Mouse (Mus musculus): ENCODE results near the gene Arl4d. TPM values are rescaled to one million over a fixed set of nuclear protein-coding genes. Genes with fewer than 3 reads are reported as not detected.
A peak's percentile ranks its signal among the peaks of the same experiment; 100 is the strongest.
"Not testable (repeated sequence)": the region's sequence is repeated elsewhere in the genome, so short reads cannot be mapped to it uniquely, and the experiment has no call there.

Gene Arl4d
- total and polyA plus RNA-seq, 2 experiments, result 21.0 to 87.9 TPM

GRCm38 (mm10) chr11:101645411-101646282 lies 19.7 kb upstream of the Arl4d start:
- not testable (repeated sequence) for H3K79me2 ChIP-seq (ENCODE audit: control insufficient read depth, insufficient read depth, low read length); H3K27me3 ChIP-seq (ENCODE audit: control insufficient read depth, insufficient read depth, low read length); H3K36me3 ChIP-seq (ENCODE audit: control insufficient read depth, insufficient read depth, low read length); H3K4me1 ChIP-seq (ENCODE audit: control insufficient read depth, insufficient read depth, low read length)
- peak overlapping the region; percentile 48 for H3K4me3 ChIP-seq (ENCODE audit: insufficient read depth, low read depth, low read length)
- WGBS, result under 1% methylated on average over 44 of the region's 56 CpGs
- peak overlapping the region; percentile 88 for H3K9ac ChIP-seq (ENCODE audit: low read depth, low read length)
- H3K27ac ChIP-seq (replicated peaks; ENCODE audit: insufficient read depth, low read depth, low read length), result peak overlapping the region; percentile 91
- peak; percentile 35; the same call in 1 of the 2 replicates for TF ChIP-seq POLR2A (IDR thresholded peaks at IDR 0.05; ENCODE audit: extremely low read depth, insufficient read depth, low read length)
- peak; percentile 90 for DNase-seq (ENCODE audit: extremely low read depth, low read depth, low spot score)

DNA sequence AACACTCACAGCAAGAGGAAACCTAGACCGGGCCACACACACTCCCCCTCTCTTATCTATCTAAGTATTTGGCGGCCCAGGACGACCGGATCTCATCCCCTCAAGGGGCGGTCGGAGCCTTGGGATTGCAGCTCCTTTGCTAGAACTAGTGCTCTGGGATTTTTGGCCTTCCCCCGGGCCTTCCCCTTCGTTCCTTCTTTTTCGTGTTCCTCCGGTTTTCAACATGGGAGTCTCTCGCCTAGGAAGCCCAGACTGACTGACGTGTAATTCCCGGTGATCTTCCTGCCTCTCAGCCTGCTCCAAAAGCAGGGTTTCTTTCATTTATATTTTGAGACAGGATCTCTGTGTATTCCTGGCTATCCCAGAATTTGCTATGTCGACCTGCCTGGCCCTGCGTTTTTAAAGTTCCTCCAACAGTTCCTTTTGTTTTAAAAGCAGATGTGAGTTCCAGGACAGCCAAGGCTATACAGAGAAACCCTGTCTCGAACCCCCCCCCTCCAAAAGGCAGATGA lies 19.0 kb upstream of the Arl4d start:
- not testable (repeated sequence) for H3K36me3 ChIP-seq (ENCODE audit: control insufficient read depth, insufficient read depth, low read length); H3K27me3 ChIP-seq (ENCODE audit: control insufficient read depth, insufficient read depth, low read length); DNase-seq (ENCODE audit: extremely low read depth, low read depth, low spot score); H3K79me2 ChIP-seq (ENCODE audit: control insufficient read depth, insufficient read depth, low read length); H3K4me1 ChIP-seq (ENCODE audit: control insufficient read depth, insufficient read depth, low read length)
- WGBS, result 9% methylated on average over 16 of the region's 16 CpGs
- H3K27ac ChIP-seq (replicated peaks; ENCODE audit: insufficient read depth, low read depth, low read length), result peak overlapping the region; percentile 91
- H3K9ac ChIP-seq (ENCODE audit: low read depth, low read length), result peak overlapping the region; percentile 49
- H3K4me3 ChIP-seq (ENCODE audit: insufficient read depth, low read depth, low read length), result peak overlapping the region; percentile 31; the same call in 1 of the 2 replicates

GRCm38 (mm10) chr11:101647093-101647492 lies 18.2 kb upstream of the Arl4d start:
- not testable (repeated sequence) for H3K79me2 ChIP-seq (ENCODE audit: control insufficient read depth, insufficient read depth, low read length); H3K27me3 ChIP-seq (ENCODE audit: control insufficient read depth, insufficient read depth, low read length); H3K36me3 ChIP-seq (ENCODE audit: control insufficient read depth, insufficient read depth, low read length); DNase-seq (ENCODE audit: extremely low read depth, low read depth, low spot score); H3K4me3 ChIP-seq (ENCODE audit: insufficient read depth, low read depth, low read length); H3K9ac ChIP-seq (ENCODE audit: low read depth, low read length); H3K27ac ChIP-seq (replicated peaks; ENCODE audit: insufficient read depth, low read depth, low read length); H3K4me1 ChIP-seq (ENCODE audit: control insufficient read depth, insufficient read depth, low read length)
- 94% methylated on average over 10 of the region's 10 CpGs for WGBS

DNA sequence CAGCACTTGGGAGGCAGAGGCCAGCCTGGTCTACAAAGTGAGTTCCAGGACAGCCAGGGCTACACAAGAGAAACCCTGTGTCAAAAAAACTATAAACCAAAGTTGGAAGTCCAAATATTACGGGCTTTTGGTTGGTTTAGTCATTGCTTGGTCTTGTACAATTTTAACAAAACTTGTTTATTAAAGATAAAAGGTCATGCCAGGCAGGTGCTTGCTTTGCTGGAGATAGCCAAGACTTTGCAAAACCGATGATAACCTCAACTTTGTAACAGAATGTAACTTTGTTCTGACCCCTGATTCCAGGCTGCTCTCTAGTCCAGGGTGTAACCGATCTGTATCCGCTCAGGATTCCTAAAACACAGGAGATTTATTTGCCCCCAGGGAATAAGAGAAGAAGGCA lies 9.0 kb upstream of the Arl4d start:
- no peak overlapping the region for H3K4me3 ChIP-seq (ENCODE audit: insufficient read depth, low read depth, low read length)
- H3K27ac ChIP-seq (replicated peaks; ENCODE audit: insufficient read depth, low read depth, low read length), result no peak overlapping the region
- H3K9ac ChIP-seq (ENCODE audit: low read depth, low read length), result no peak overlapping the region
- DNase-seq (ENCODE audit: extremely low read depth, low read depth, low spot score), result peak; percentile 89
- H3K36me3 ChIP-seq (ENCODE audit: control insufficient read depth, insufficient read depth, low read length), result no peaks in the 10 kb centered on the region
- TF ChIP-seq POLR2A (IDR thresholded peaks at IDR 0.05; ENCODE audit: extremely low read depth, insufficient read depth, low read length) (no peak), CTCF (IDR thresholded peaks at IDR 0.05; ENCODE audit: low read depth, low read length) (no peak)
- WGBS, result 42% methylated on average over 4 of the region's 4 CpGs
- H3K79me2 ChIP-seq (ENCODE audit: control insufficient read depth, insufficient read depth, low read length), result no peaks in the 10 kb centered on the region
- H3K27me3 ChIP-seq (ENCODE audit: control insufficient read depth, insufficient read depth, low read length), result no peaks in the 10 kb centered on the region
- H3K4me1 ChIP-seq (ENCODE audit: control insufficient read depth, insufficient read depth, low read length), result peaks cover 8% of the 10 kb centered on the region

- Histone ChIP-seq H3K79me2 (ENCODE audit: control insufficient read depth, insufficient read depth, low read length) (no peaks in the 10 kb centered on the region), H3K4me3 (ENCODE audit: insufficient read depth, low read depth, low read length) (peak overlapping the region; percentile 56; the same call in 1 of the 2 replicates), H3K27ac (replicated peaks; ENCODE audit: insufficient read depth, low read depth, low read length) (peak overlapping the region; percentile 100), H3K9ac (ENCODE audit: low read depth, low read length) (peak overlapping the region; percentile 95), H3K36me3 (ENCODE audit: control insufficient read depth, insufficient read depth, low read length) (no peaks in the 10 kb centered on the region), H3K4me1 (ENCODE audit: control insufficient read depth, insufficient read depth, low read length) (peaks cover 10% of the 10 kb centered on the region), H3K27me3 (ENCODE audit: control insufficient read depth, insufficient read depth, low read length) (no peaks in the 10 kb centered on the region)
- DNase-seq (ENCODE audit: extremely low read depth, low read depth, low spot score), result no peak
- TF ChIP-seq CTCF (IDR thresholded peaks at IDR 0.05; ENCODE audit: low read depth, low read length), result no peak
- TF ChIP-seq POLR2A (IDR thresholded peaks at IDR 0.05; ENCODE audit: extremely low read depth, insufficient read depth, low read length), result no peak
- 19% methylated on average over 3 of the region's 3 CpGs for WGBS
These were observed 7.8 kb upstream of the Arl4d start for GRCm38 (mm10) chr11:101657528-101657885.

Data from liver, adult 2 months (tissue).